In the genomic region with DNA sequence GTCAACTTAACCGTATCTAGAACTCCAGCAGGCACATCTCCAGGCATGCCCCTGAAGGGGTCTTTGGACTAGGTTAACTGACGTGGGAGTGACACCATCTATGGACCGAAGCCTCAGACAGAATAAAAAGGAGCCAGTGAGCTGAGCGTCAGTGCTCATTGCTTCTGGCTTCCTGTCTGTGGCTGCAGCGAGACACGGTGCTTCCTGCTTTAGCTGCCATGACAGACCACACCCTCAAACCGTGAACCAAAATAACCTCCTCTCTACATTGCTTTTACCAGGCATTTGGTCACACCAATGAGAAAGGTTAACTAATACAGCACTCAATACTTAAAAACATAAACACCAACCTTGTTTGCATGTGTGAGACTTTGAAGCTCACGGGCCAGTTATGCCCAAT, we compare ENCODE assay signal across 13 mouse cellular contexts. TPM values are rescaled to one million over a fixed set of nuclear protein-coding genes. Genes with fewer than 3 reads are reported as not detected.
DNase-seq lines count a peak whose midpoint lies in the region; ATAC-seq and TF ChIP-seq lines count a peak whose summit lies in the region.
"Had no signal": no experiment of that assay in that cellular context is flagged by ENCODE, and none has a peak within 500 bp of the region (broad histone marks: within the 10 kb centered on the region; RNA-seq: fewer than 3 reads in every experiment).

No protein-coding gene starts in this region.

- no peaks in the 10 kb centered on the region for H3K9me3 ChIP-seq in forebrain, postnatal 0 days (ENCODE audit: low read length)
- no peaks in the 10 kb centered on the region; the same call in 1 of the 2 replicates for H3K9me3 ChIP-seq in forebrain, embryonic 13.5 days (replicated peaks)
- no peaks in the 10 kb centered on the region for H3K9me3 ChIP-seq in kidney, embryonic 15.5 days (replicated peaks)
- no peaks in the 10 kb centered on the region for H3K9me3 ChIP-seq in hindbrain, embryonic 16.5 days (ENCODE audit: control insufficient read depth, low read length)
- H3K9me3 ChIP-seq: limb, embryonic 15.5 days had no signal

- TF ChIP-seq CTCF in forebrain, postnatal 0 days (IDR thresholded peaks at IDR 0.05; ENCODE audit: low read depth): no peak

- ATAC-seq in forebrain, postnatal 0 days: 0 out of 2 replicates have a peak, but pooled peaks have one; percentile 16
- ATAC-seq in forebrain, embryonic 13.5 days: no peak
- ATAC-seq in granulocyte monocyte progenitor cell, adult 5-6 weeks (replicated peaks; ENCODE audit: poor library complexity, severe bottlenecking): peak; percentile 65
- ATAC-seq in megakaryocyte-erythroid progenitor cell, adult 5-6 weeks (replicated peaks; ENCODE audit: low FRiP score, low TSS enrichment, poor library complexity, severe bottlenecking): peak; percentile 58
- no peak for ATAC-seq in kidney, embryonic 15.5 days (replicated peaks; ENCODE audit: low FRiP score)
- ATAC-seq in hindbrain, embryonic 16.5 days: no peak

- H3K27me3 ChIP-seq in forebrain, postnatal 0 days (ENCODE audit: insufficient read depth, low read length): no peaks in the 10 kb centered on the region
- H3K27me3 ChIP-seq in forebrain, embryonic 13.5 days: no peaks in the 10 kb centered on the region
- no peaks in the 10 kb centered on the region for H3K27me3 ChIP-seq in kidney, embryonic 15.5 days
- H3K27me3 ChIP-seq in hindbrain, embryonic 16.5 days (replicated peaks; ENCODE audit: control insufficient read depth, insufficient read depth, low read length): no peaks in the 10 kb centered on the region
- H3K27me3 ChIP-seq: limb, embryonic 15.5 days had no signal

- H3K4me3 ChIP-seq in forebrain, postnatal 0 days (ENCODE audit: low read depth, low read length): no peak overlapping the region
- H3K4me3 ChIP-seq in forebrain, embryonic 13.5 days: no peak overlapping the region
- H3K4me3 ChIP-seq in kidney, embryonic 15.5 days (replicated peaks): no peak overlapping the region
- no peak overlapping the region for H3K4me3 ChIP-seq in hindbrain, embryonic 16.5 days (ENCODE audit: low read length)
- H3K4me3 ChIP-seq: gastrocnemius, adult 2 months; limb, embryonic 15.5 days had no signal

- no peaks in the 10 kb centered on the region for H3K4me1 ChIP-seq in forebrain, postnatal 0 days (ENCODE audit: insufficient read depth)
- 0 out of 2 replicates have a peak, but pooled peaks cover 3% of the 10 kb centered on the region for H3K4me1 ChIP-seq in forebrain, embryonic 13.5 days
- H3K4me1 ChIP-seq in kidney, embryonic 15.5 days: no peaks in the 10 kb centered on the region
- H3K4me1 ChIP-seq in hindbrain, embryonic 16.5 days (ENCODE audit: control insufficient read depth, insufficient read depth, low read depth, low read length): no peaks in the 10 kb centered on the region
- H3K4me1 ChIP-seq: limb, embryonic 15.5 days had no signal

- H3K4me2 ChIP-seq in forebrain, postnatal 0 days (ENCODE audit: low read depth): no peak overlapping the region
- H3K4me2 ChIP-seq in forebrain, embryonic 13.5 days: no peak overlapping the region
- no peak overlapping the region for H3K4me2 ChIP-seq in kidney, embryonic 15.5 days
- H3K4me2 ChIP-seq in hindbrain, embryonic 16.5 days (ENCODE audit: low read length): no peak overlapping the region
- H3K4me2 ChIP-seq: limb, embryonic 15.5 days had no signal

- H3K36me3 ChIP-seq in forebrain, postnatal 0 days (ENCODE audit: insufficient read depth): peaks cover 10% of the 10 kb centered on the region
- peaks cover 64% of the 10 kb centered on the region for H3K36me3 ChIP-seq in forebrain, embryonic 13.5 days (ENCODE audit: poor library complexity, severe bottlenecking)
- H3K36me3 ChIP-seq in kidney, embryonic 15.5 days: peaks cover 87% of the 10 kb centered on the region
- H3K36me3 ChIP-seq in hindbrain, embryonic 16.5 days (ENCODE audit: control insufficient read depth, insufficient read depth, low read length): peaks cover 5% of the 10 kb centered on the region; the same call in 1 of the 2 replicates

- H3K27ac ChIP-seq in forebrain, postnatal 0 days (ENCODE audit: low read depth, low read length): no peak overlapping the region
- no peak overlapping the region for H3K27ac ChIP-seq in forebrain, embryonic 13.5 days
- no peak overlapping the region for H3K27ac ChIP-seq in kidney, embryonic 15.5 days
- H3K27ac ChIP-seq in hindbrain, embryonic 16.5 days (ENCODE audit: low read depth, low read length): no peak overlapping the region
- H3K27ac ChIP-seq: gastrocnemius, adult 2 months; limb, embryonic 15.5 days had no signal

- no peak for DNase-seq in forebrain, postnatal 0 days
- DNase-seq in 416B (ENCODE audit: low read depth): peak; percentile 84
- DNase-seq in adrenal gland, adult 8-10 months: no peak
- DNase-seq: cerebellum, adult 9-11 months; gastrocnemius, adult 2 months; kidney, adult 9 months; layer of hippocampus, postnatal 36 days had no signal

- H3K9ac ChIP-seq in forebrain, postnatal 0 days: no peak overlapping the region
- no peak overlapping the region for H3K9ac ChIP-seq in forebrain, embryonic 13.5 days
- no peak overlapping the region for H3K9ac ChIP-seq in kidney, embryonic 15.5 days
- no peak overlapping the region for H3K9ac ChIP-seq in hindbrain, embryonic 16.5 days (ENCODE audit: low read depth, low read length)
- H3K9ac ChIP-seq: limb, embryonic 15.5 days had no signal

- WGBS in forebrain, postnatal 0 days: 64% methylated on average over 8 of the region's 8 CpGs
- 87% methylated on average over 8 of the region's 8 CpGs for WGBS in forebrain, embryonic 13.5 days
- 67% methylated on average over 8 of the region's 8 CpGs for WGBS in kidney, embryonic 15.5 days
- 78% methylated on average over 8 of the region's 8 CpGs for WGBS in hindbrain, embryonic 16.5 days

RNA-seq across cellular contexts. Expression of gene Rpa1, which starts 11.4 kb away (rescaled TPM):
- total RNA-seq in forebrain, postnatal 0 days (2014; rRNA removed): 41.6 and 58.5 TPM in 2 replicates
- 50.1 and 54.1 TPM in 2 replicates for polyA plus RNA-seq in forebrain, postnatal 0 days (2015; fragmentation: Nextera tagmentation; extraction: Ambion mirVana)
- polyA plus RNA-seq in forebrain, embryonic 13.5 days (2015; fragmentation: Nextera tagmentation; extraction: Ambion mirVana): 99.6 and 110 TPM in 2 replicates
- total RNA-seq in granulocyte monocyte progenitor cell, adult 5-6 weeks (2014; fragmentation: Nextera tagmentation): 86.4 and 106 TPM in 2 replicates
- total RNA-seq in granulocyte monocyte progenitor cell, adult 5-6 weeks (2017): 200 and 207 TPM in 2 replicates
- 96.8 and 101 TPM in 2 replicates for total RNA-seq in megakaryocyte-erythroid progenitor cell, adult 5-6 weeks (2014; fragmentation: Nextera tagmentation)
- total RNA-seq in megakaryocyte-erythroid progenitor cell, adult 5-6 weeks (2017): 168 and 179 TPM in 2 replicates
- total RNA-seq in adrenal gland, adult 8-10 months (2022): 10 to 100 TPM; 50.9 to 72.8 (median 62.3) TPM
- 123 and 128 TPM in 2 replicates for polyA plus RNA-seq in kidney, embryonic 15.5 days (2015; fragmentation: Nextera tagmentation; extraction: Ambion mirVana)
- polyA plus RNA-seq in hindbrain, embryonic 16.5 days (2015; fragmentation: Nextera tagmentation; extraction: Ambion mirVana): 50.8 and 69.0 TPM in 2 replicates

RNA-seq across cellular contexts. Expression of gene Smyd4, which starts 11.6 kb away (rescaled TPM):
- 20.8 and 28.8 TPM in 2 replicates for total RNA-seq in forebrain, postnatal 0 days (2014; rRNA removed)
- 13.9 and 21.5 TPM in 2 replicates for polyA plus RNA-seq in forebrain, postnatal 0 days (2015; fragmentation: Nextera tagmentation; extraction: Ambion mirVana)
- polyA plus RNA-seq in forebrain, embryonic 13.5 days (2015; fragmentation: Nextera tagmentation; extraction: Ambion mirVana): 17.7 and 17.8 TPM in 2 replicates
- 11.7 and 12.6 TPM in 2 replicates for total RNA-seq in granulocyte monocyte progenitor cell, adult 5-6 weeks (2014; fragmentation: Nextera tagmentation)
- 11.2 and 12.3 TPM in 2 replicates for total RNA-seq in granulocyte monocyte progenitor cell, adult 5-6 weeks (2017)
- total RNA-seq in megakaryocyte-erythroid progenitor cell, adult 5-6 weeks (2014; fragmentation: Nextera tagmentation): 4.0 and 12.1 TPM in 2 replicates
- 9.2 and 16.7 TPM in 2 replicates for total RNA-seq in megakaryocyte-erythroid progenitor cell, adult 5-6 weeks (2017)
- total RNA-seq in adrenal gland, adult 8-10 months (2022): 10 to 100 TPM; 10.2 to 23.6 (median 14.8) TPM
- polyA plus RNA-seq in kidney, embryonic 15.5 days (2015; fragmentation: Nextera tagmentation; extraction: Ambion mirVana): 14.6 and 15.2 TPM in 2 replicates
- 17.5 and 18.8 TPM in 2 replicates for polyA plus RNA-seq in hindbrain, embryonic 16.5 days (2015; fragmentation: Nextera tagmentation; extraction: Ambion mirVana)

Comparison
In these comparisons a context has a peak if more than half of its experiments do, and no peak if none do; other contexts are left out.
1. ATAC-seq: peak in forebrain, postnatal 0 days (single experiment), granulocyte monocyte progenitor cell, adult 5-6 weeks (single experiment) and megakaryocyte-erythroid progenitor cell, adult 5-6 weeks (single experiment); none in forebrain, embryonic 13.5 days (single experiment), kidney, embryonic 15.5 days (single experiment) and hindbrain, embryonic 16.5 days (single experiment).